Mouse (Mus musculus) stomach, postnatal 0 days (tissue): Measurements from ENCODE around the gene Apbb1.

Experiments used
- CTCF ChIP-seq: IDR thresholded peaks from 2 replicates; pipeline ENCODE4 v1.5.1; 2016; ENCODE audit warnings: antibody characterized with exemption, low read depth, mild to moderate bottlenecking, moderate library complexity
- EP300 ChIP-seq: optimal IDR thresholded peaks from 2 replicates; pipeline ENCODE3; 2016; ENCODE audit warnings: antibody characterized with exemption

DNA sequence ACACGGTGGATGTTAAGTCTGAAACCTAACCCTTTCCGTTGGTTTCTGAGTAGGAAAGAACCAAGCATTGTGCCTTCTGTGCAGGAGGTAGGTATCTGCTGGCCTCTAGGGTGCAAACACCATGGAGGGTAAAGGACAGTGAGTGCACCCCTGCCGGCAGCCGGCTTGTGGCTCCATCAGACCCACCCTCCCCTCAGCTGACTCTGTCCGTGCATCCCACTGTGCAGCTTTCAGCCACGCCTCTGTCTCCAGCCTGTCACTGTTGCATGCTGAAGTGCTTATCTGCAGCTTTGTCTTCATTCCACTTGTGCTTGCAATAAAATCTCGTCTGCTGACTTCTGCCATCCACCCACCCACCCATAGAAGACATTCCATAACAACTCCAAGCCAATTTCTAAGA, 8.6 kb upstream of the Apbb1 start:
- TF ChIP-seq CTCF (no peak), EP300 (no peak)
